Mouse (Mus musculus) liver, embryonic 12.5 days (tissue): ENCODE data around the gene Adam15. TPM values are rescaled to one million over a fixed set of nuclear protein-coding genes. Genes with fewer than 3 reads are reported as not detected.

Experiments
- ATAC-seq: fragments of 200-750 bp; cut with Nextera tagmentation; 2 replicates; pipeline ENCODE4 v1.8.0; 2017; ENCODE audit warnings: moderate number of reproducible peaks, mild to moderate bottlenecking, moderate library complexity
- H3K27ac ChIP-seq: fragments of 300-500 bp; sonication (generic); 2 replicates; pipeline ENCODE4 v1.5.1; 2016; ENCODE audit warnings: mild to moderate bottlenecking
- H3K27me3 ChIP-seq: fragments of 300-500 bp; sonication (generic); replicated peaks from 2 replicates; pipeline ENCODE4 v1.6.1; 2016; ENCODE audit warnings: mild to moderate bottlenecking, moderate library complexity
- H3K36me3 ChIP-seq: fragments of 300-500 bp; sonication (generic); 2 replicates; pipeline ENCODE4 v1.6.1; 2016; ENCODE audit warnings: mild to moderate bottlenecking, moderate library complexity
- H3K4me1 ChIP-seq: fragments of 300-500 bp; sonication (generic); 2 replicates; pipeline ENCODE4 v1.6.1; 2016
- H3K4me2 ChIP-seq: fragments of 300-500 bp; sonication (generic); 2 replicates; pipeline ENCODE4 v1.6.1; 2016; ENCODE audit warnings: mild to moderate bottlenecking, moderate library complexity
- H3K4me3 ChIP-seq: fragments of 300-500 bp; sonication (generic); 2 replicates; pipeline ENCODE4 v1.5.1; 2016; ENCODE audit warnings: mild to moderate bottlenecking, moderate library complexity
- H3K9ac ChIP-seq: fragments of 300-500 bp; sonication (generic); 2 replicates; pipeline ENCODE4 v1.6.1; 2016; ENCODE audit warnings: mild to moderate bottlenecking, moderate library complexity
- H3K9me3 ChIP-seq: fragments of 300-500 bp; sonication (generic); replicated peaks from 2 replicates; pipeline ENCODE4 v1.6.1; 2016; ENCODE audit warnings: mild to moderate bottlenecking, moderate library complexity
- WGBS: fragments of 180-500 bp; shearing (Covaris S2); methylation state at CpG from one replicate; pipeline ENCODE4 v1.1.7; 2016; ENCODE audit not compliant: insufficient replicate concordance; 5-methylcytosine and 5-hydroxymethylcytosine counted together
- polyA plus RNA-seq: library from polyadenylated mRNA; unstranded; fragments of >200 nt; fragmentation: Nextera tagmentation; extraction: Ambion mirVana; gene quantifications from 2 replicates; pipeline ENCODE4 v1.2.1, GENCODE M21; 2016

Adam15 gene
- polyA plus RNA-seq, 1 experiment from 2014 or later: 14.5 TPM

DNA sequence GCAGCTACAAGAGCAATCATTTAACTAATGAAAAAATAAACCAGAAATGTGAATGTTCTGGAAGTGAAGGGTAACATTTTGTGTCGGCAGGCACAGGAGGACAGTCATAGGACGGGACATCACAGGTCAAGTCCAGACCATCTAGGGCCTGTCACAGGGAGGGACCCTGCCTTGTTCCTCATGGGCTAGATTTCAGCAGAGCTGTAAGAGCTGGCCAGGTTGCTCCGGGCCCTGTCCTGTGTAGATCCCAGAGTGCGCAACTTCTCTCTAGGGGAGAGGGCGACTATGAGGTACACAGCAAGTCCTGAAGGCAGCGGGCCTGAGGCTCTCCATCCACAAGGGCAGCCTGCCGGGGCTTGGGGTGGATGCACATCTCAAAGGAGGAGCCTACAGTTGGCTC, 11.9 kb upstream of the Adam15 start, which contains the start of gene Dcst2:
TSS of gene Dcst2 (plus strand) at position 301 of the 400 bp plus-strand sequence.
- Histone ChIP-seq H3K4me3 (no peak within 1 kb of the TSS), H3K36me3 (no peaks in the 10 kb centered on the region), H3K9me3 (no peaks in the 10 kb centered on the region), H3K27me3 (peaks cover 26% of the 10 kb centered on the region), H3K4me2 (no peak within 1 kb of the TSS), H3K27ac (no peak within 1 kb of the TSS), H3K9ac (no peak within 1 kb of the TSS), H3K4me1 (no peaks in the 10 kb centered on the region)
- no peak for ATAC-seq
- WGBS: 71% methylated on average over 7 of the region's 7 CpGs

DNA sequence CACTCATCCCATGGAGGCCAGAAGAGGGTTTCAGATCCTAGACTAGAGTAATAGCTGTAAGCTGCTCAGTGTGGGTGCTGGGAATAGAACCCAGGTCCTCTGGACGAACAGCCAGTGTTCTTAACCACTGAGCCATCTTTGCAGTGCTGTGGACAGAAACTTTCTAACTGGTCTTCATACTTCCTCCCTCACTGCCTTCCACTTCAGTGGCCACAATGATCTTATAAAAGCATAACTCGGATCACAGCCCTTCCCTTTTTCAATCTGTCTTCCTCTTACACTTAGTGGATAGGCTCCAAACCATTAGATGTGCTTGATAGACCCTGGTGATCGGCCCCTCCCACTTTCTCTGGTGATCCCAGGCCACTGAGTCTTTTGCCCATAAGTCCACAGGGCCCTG, 10.4 kb upstream of the Adam15 start:
- H3K9me3 ChIP-seq: no peaks in the 10 kb centered on the region
- 42% methylated on average over 3 of the region's 3 CpGs for WGBS
- H3K4me1 ChIP-seq: no peaks in the 10 kb centered on the region
- peaks cover 34% of the 10 kb centered on the region for H3K27me3 ChIP-seq
- no peaks in the 10 kb centered on the region for H3K36me3 ChIP-seq
- no peak for ATAC-seq
- H3K4me2 ChIP-seq: no peak overlapping the region
- no peak overlapping the region for H3K4me3 ChIP-seq
- H3K9ac ChIP-seq: no peak overlapping the region
- no peak overlapping the region for H3K27ac ChIP-seq

DNA sequence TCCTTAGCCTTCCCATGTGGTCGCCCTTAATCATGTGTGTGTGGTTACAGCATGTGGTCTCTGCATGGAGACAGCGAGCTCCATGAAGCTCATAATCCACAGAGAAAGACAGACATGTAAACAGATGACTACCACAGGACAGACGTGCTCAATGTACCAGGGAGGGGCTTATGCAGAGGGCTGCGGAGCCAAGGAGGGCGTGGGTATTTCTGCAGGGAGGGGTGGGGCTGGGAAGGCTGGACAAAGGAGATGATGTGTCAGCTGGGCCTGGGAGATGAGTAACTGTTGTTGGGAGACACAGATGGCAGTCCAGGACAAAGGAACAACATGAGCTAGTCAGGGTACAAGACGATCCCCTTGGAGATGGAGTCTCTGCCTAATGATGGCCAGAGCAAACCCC, 9.8 kb upstream of the Adam15 start:
- Histone ChIP-seq H3K36me3 (no peaks in the 10 kb centered on the region), H3K27ac (no peak overlapping the region), H3K9ac (no peak overlapping the region), H3K4me1 (no peaks in the 10 kb centered on the region), H3K4me2 (no peak overlapping the region), H3K9me3 (no peaks in the 10 kb centered on the region), H3K27me3 (peaks cover 28% of the 10 kb centered on the region), H3K4me3 (no peak overlapping the region)
- ATAC-seq: no peak
- 54% methylated on average over 6 of the region's 6 CpGs for WGBS

DNA sequence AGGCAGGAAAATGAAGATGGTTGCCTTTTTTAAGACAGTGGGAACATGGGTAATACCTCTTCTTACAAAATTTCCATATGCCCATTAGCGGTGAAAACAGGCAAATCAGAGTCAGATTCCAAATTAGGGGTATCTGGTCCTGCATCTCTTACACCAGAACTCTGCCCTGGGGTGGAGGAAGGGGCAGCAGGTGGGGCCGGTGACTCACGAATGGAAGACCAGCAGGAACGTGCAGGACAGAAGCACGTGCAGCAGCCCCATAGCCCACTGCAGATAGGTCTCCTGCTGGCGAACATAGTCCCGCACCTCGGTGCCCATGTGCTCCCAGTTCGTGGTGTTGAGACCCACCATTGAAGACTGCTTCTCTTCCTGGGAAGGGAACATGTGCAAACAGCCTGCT, 6.2 kb upstream of the Adam15 start:
- H3K4me1 ChIP-seq: peaks cover 6% of the 10 kb centered on the region; the same call in 1 of the 2 replicates
- no peaks in the 10 kb centered on the region for H3K36me3 ChIP-seq
- 50% methylated on average over 9 of the region's 9 CpGs for WGBS
- H3K9ac ChIP-seq: no peak overlapping the region
- H3K9me3 ChIP-seq: no peaks in the 10 kb centered on the region
- peaks cover 61% of the 10 kb centered on the region for H3K27me3 ChIP-seq
- no peak overlapping the region for H3K27ac ChIP-seq
- no peak for ATAC-seq
- no peak overlapping the region for H3K4me2 ChIP-seq
- H3K4me3 ChIP-seq: no peak overlapping the region

DNA sequence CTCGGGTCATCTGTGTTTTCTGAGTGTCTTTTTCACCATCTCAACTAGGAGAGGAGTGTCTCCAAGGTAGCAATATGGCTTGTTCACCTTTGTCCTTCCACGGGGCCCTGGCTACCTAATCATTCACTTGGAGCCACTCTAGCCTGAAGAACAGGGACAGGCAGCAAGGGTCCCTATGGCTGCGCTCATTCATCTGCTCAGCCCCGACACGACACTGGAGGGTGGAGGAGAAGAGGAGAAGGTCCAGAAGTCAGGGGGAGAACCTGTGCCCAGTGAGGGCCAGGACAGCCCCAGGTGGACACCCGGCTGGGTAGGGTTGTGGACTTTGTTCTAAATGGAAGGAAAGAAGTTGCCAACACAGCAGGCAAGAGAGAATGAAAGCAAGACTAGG, 5.7 kb upstream of the Adam15 start:
- H3K27ac ChIP-seq: no peak overlapping the region
- WGBS: 59% methylated on average over 6 of the region's 6 CpGs
- H3K4me3 ChIP-seq: no peak overlapping the region
- ATAC-seq: no peak
- H3K4me2 ChIP-seq: no peak overlapping the region
- peaks cover 66% of the 10 kb centered on the region for H3K27me3 ChIP-seq
- peaks cover 6% of the 10 kb centered on the region; the same call in 1 of the 2 replicates for H3K4me1 ChIP-seq
- no peaks in the 10 kb centered on the region for H3K36me3 ChIP-seq
- H3K9ac ChIP-seq: no peak overlapping the region
- H3K9me3 ChIP-seq: no peaks in the 10 kb centered on the region

DNA sequence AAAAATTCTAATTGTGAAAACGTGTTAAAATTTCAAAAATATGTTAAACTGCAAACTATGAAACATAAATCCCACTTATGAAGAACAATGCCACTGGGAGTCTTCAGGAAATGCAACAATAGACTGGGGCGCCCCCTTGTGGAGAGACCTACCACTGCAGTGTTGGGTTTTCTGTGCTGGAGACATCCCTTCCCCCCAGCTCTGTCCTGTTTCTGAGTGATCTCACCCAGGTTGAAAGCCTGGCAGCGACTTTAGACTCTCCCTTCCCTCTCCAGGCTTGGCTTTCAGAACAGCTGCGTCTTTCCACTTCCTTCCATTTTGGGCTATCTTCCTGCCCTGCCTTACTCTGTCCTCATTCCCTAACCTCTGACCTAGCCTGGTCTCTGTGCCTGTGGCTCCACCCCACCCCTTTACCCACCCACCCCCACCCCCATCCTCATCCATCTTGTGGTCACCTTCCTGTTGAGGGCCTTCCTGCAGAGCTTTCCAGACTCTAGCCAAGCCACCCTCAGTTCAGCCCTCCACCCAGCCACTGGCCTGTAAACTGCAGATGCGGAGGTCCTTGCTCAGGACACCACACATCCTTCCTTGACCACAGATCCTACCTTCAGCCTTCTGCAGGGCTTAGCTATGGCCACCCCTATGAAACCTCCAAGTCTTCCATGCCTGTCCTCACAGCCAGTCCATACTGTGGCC, 5.2 kb upstream of the Adam15 start:
- Histone ChIP-seq H3K4me2 (no peak overlapping the region), H3K36me3 (no peaks in the 10 kb centered on the region), H3K27me3 (peaks cover 72% of the 10 kb centered on the region), H3K9ac (no peak overlapping the region), H3K4me3 (no peak overlapping the region), H3K9me3 (no peaks in the 10 kb centered on the region), H3K27ac (no peak overlapping the region), H3K4me1 (peaks cover 12% of the 10 kb centered on the region)
- WGBS: 9% methylated on average over 5 of the region's 5 CpGs
- ATAC-seq: no peak

DNA sequence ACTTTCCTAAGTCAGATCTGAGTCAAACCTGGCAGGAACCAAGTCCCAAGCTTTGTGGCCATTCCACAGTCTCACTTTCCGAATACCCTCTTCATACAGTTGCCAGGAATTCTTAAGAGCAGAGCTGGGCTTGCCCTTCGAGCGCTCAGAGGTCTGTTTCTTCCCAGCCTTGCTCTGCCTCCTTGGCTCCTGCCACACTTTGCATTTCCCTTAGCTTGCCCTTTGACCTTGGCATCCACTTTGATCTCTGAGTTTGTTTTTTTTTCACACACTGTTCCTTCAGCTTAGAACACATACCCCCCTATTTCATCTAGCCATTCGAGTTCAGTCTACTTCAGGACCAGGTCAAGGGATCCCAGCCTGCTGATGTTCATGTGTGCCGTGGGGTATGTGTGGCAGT, 1.5 kb upstream of the Adam15 start:
- ATAC-seq: no peak
- Histone ChIP-seq H3K9me3 (no peaks in the 10 kb centered on the region), H3K36me3 (no peaks in the 10 kb centered on the region), H3K9ac (no peak overlapping the region), H3K27me3 (peaks cover 87% of the 10 kb centered on the region), H3K4me2 (no peak overlapping the region), H3K4me1 (peaks cover 25% of the 10 kb centered on the region), H3K4me3 (no peak overlapping the region), H3K27ac (no peak overlapping the region)
- WGBS: 58% methylated on average over 5 of the region's 5 CpGs

DNA sequence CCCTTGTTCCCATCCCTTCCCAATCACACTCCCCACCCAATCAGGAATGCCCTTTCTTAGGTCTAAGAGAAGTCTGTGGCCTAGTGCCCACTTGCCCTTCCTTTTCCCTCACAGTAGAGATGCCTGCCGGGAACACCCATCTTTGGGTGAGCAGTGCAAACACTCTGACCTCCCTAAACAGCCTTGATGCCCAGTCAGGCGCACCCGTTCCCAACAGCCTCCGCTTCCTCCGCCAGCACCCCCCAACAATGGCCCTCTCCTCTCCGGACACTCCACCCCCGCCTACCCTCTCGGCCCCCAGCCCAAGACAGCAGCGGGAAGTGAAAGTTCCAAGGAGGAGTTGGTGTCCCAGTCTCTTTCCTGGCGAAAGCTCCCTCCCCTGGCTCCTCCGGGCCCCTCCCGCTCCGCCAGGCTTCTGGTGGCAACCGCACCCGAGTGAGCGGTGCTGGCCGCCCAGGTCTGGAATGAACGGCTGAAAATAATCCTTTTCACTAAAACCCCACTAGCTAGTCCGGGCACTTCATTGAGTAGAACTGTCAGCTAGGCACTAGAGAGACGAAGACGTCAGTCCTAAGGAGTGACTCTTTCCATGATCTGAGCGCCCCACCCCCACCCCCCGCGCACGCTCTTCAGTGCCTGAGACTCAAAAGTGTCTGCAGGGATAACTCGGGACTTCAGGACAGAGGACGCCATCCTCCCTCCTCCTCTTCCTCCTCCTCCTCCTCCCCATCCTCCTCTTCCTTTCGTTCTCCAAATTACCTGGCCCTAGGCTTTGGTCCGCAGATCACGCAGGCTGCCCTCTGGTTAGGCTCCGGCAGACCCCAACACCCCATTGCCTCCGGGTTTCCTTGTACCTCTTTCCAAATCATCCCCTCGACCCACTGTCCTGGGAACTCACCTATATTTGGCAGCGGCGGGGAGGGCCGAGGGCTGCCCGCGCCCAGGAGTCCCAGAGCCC, 606 bp downstream of the Adam15 start:
- no peak for ATAC-seq
- no peak overlapping the region for H3K27ac ChIP-seq
- H3K4me2 ChIP-seq: peak overlapping the region; percentile 81
- no peaks in the 10 kb centered on the region for H3K36me3 ChIP-seq
- H3K4me1 ChIP-seq: peaks cover 21% of the 10 kb centered on the region
- H3K9ac ChIP-seq: peak overlapping the region; percentile 52
- WGBS: 4% methylated on average over 38 of the region's 38 CpGs
- peak overlapping the region; percentile 60 for H3K4me3 ChIP-seq
- peaks cover 74% of the 10 kb centered on the region for H3K27me3 ChIP-seq
- H3K9me3 ChIP-seq: no peaks in the 10 kb centered on the region

DNA sequence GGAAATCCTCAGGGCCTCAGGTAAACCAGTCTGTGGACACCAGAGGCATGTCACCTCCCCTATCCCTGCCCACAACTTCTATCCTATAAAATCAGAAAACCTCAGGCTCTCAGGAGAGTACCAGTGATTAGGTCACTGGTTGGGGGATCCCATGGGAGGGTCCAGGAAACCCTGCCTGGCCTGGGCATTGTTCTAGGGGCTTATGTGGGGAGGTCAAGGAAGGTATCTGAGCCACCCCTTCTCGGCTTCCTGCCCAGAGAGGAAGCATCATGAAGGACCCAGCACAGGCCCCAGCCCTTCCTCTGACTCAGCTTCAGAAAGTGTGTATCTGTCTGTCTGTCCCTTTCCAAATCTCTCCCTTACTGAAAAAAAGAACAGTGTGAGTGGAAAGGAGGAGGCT, 1.9 kb downstream of the Adam15 start:
- H3K27ac ChIP-seq: no peak overlapping the region
- 9% methylated on average over 1 of the region's 1 CpGs for WGBS
- H3K4me3 ChIP-seq: no peak overlapping the region
- no peaks in the 10 kb centered on the region for H3K36me3 ChIP-seq
- H3K27me3 ChIP-seq: peaks cover 62% of the 10 kb centered on the region
- H3K9ac ChIP-seq: no peak overlapping the region
- ATAC-seq: no peak
- peaks cover 19% of the 10 kb centered on the region for H3K4me1 ChIP-seq
- H3K4me2 ChIP-seq: no peak overlapping the region
- no peaks in the 10 kb centered on the region for H3K9me3 ChIP-seq

DNA sequence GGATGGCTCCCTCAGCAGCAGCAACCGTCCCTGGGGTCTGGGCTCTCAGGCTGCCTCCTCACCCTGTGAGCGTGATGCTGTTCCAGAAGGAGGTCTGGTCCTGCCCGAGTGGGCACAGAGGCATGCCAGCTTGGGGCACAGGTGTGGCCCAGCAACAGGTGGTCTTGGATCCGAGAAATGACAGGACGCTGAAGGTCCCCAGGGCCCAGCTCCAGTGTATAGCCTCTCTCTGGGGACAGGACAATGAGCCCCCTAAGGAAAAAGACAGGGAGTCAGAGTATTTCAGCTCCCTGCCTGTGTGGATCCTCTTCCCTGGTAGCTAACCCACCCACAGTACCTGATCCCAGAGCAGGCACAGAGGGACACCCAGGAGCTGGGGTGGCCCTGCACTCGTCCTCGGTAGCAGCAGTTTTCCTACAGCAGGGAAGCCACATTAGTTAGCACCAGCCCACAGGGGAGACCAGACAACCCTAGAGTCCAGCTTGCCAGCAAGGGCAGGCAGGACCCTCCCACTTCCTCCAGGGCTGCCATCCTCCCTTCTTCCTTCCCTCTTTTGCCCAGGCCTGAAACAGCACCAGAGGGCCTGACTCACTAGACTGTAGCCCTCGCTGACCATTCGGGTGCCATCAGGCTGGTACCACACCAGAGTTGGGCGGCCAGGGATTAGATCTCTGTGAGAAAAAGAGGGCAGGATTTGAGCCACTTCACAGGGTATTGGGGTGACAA, 2.8 kb downstream of the Adam15 start:
- Histone ChIP-seq H3K4me1 (peaks cover 19% of the 10 kb centered on the region), H3K9ac (no peak overlapping the region), H3K4me2 (no peak overlapping the region), H3K36me3 (no peaks in the 10 kb centered on the region), H3K27ac (no peak overlapping the region), H3K27me3 (peaks cover 52% of the 10 kb centered on the region), H3K4me3 (no peak overlapping the region), H3K9me3 (no peaks in the 10 kb centered on the region)
- ATAC-seq: no peak
- WGBS: 58% methylated on average over 10 of the region's 10 CpGs

DNA sequence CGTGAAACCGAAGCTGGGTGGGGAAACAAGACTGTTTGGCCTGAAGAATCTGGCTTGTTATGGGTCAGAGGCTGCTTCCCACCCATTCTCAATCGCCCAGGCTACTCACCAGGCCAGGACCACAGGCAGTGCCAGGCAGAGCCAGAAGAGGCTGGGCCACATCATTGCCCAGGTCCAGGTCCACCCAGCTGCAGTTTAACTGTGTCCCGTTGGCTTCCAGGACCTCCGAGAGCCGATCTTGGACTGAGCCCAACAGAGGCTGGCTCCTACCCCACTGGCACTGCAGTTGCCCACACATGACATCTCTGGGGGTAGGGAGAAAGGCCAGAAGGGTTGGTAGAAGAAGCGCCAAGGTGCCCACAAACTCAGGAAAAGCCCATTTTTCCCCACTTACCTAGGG, 6.5 kb downstream of the Adam15 start:
- peaks cover 32% of the 10 kb centered on the region for H3K27me3 ChIP-seq
- no peaks in the 10 kb centered on the region for H3K36me3 ChIP-seq
- no peak overlapping the region for H3K9ac ChIP-seq
- ATAC-seq: no peak
- no peak overlapping the region for H3K4me2 ChIP-seq
- 77% methylated on average over 7 of the region's 7 CpGs for WGBS
- no peak overlapping the region for H3K4me3 ChIP-seq
- peaks cover under 1% of the 10 kb centered on the region for H3K4me1 ChIP-seq
- H3K9me3 ChIP-seq: no peaks in the 10 kb centered on the region
- H3K27ac ChIP-seq: no peak overlapping the region

DNA sequence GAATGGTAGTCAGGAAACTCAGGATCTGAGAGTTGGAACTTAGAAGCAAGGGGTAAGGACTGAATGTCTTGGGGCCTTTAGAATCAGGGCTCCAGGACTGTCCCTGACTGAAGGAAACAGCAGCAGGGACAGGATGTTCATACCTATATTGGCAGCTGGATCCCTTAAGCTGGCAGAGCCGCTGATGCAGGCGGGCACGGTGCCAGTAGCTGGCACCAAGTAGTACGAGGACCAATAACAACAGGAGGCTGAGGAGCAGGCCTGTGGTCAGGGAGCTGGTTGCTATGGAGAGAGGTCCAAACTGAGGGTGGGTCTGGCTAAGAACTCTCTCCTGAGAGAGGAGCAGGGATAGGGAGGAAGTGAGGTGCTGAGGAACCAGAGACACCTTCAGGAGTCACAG, 8.0 kb downstream of the Adam15 start:
- no peak overlapping the region for H3K9ac ChIP-seq

More for the DNA sequence above, 8.0 kb downstream of the Adam15 start:
- ATAC-seq: no peak
- no peak overlapping the region for H3K27ac ChIP-seq
- peaks cover 34% of the 10 kb centered on the region for H3K27me3 ChIP-seq
- H3K4me3 ChIP-seq: no peak overlapping the region
- 79% methylated on average over 4 of the region's 4 CpGs for WGBS
- H3K4me1 ChIP-seq: peaks cover 14% of the 10 kb centered on the region
- H3K36me3 ChIP-seq: no peaks in the 10 kb centered on the region
- H3K4me2 ChIP-seq: no peak overlapping the region
- H3K9me3 ChIP-seq: no peaks in the 10 kb centered on the region
